Mouse (Mus musculus): ENCODE results near the gene Olfr279.
"Not testable (repeated sequence)": the region's sequence is repeated elsewhere in the genome, so short reads cannot be mapped to it uniquely, and the experiment has no call there.

Gene Olfr279

GRCm38 (mm10) chr15:98510438-98511385 lies 18.5 kb downstream of the Olfr279 start:
- in situ Hi-C loops (cut with MboI, MseI) = no loop called here

- in situ Hi-C loops (cut with MboI, MseI) = no loop called here
These were observed 19.3 kb downstream of the Olfr279 start for GRCm38 (mm10) chr15:98511386-98511928.

- in situ Hi-C loops (cut with MboI, MseI) = no loop called here
These were observed 20.0 kb downstream of the Olfr279 start for GRCm38 (mm10) chr15:98512232-98512631.

GRCm38 (mm10) chr15:98512799-98513321 lies 20.7 kb downstream of the Olfr279 start:
- in situ Hi-C loops (cut with MboI, MseI) = no loop called here

- in situ Hi-C loops (cut with MboI, MseI) = not testable (repeated sequence)
These were observed 21.5 kb downstream of the Olfr279 start for GRCm38 (mm10) chr15:98513676-98514075.

GRCm38 (mm10) chr15:98514146-98514545 lies 21.9 kb downstream of the Olfr279 start:
- in situ Hi-C loops (cut with MboI, MseI) = no loop called here

- in situ Hi-C loops (cut with MboI, MseI) = not testable (repeated sequence)
These were observed 22.6 kb downstream of the Olfr279 start for GRCm38 (mm10) chr15:98514845-98515244.

- in situ Hi-C loops (cut with MboI, MseI) = no loop called here
These were observed 25.5 kb downstream of the Olfr279 start for GRCm38 (mm10) chr15:98517380-98518355.

GRCm38 (mm10) chr15:98521245-98521644 lies 29.0 kb downstream of the Olfr279 start:
- in situ Hi-C loops (cut with MboI, MseI) = no loop called here

GRCm38 (mm10) chr15:98526057-98526456 lies 33.9 kb downstream of the Olfr279 start:
- in situ Hi-C loops (cut with MboI, MseI) = no loop called here

GRCm38 (mm10) chr15:98527056-98527771 lies 35.0 kb downstream of the Olfr279 start:
- in situ Hi-C loops (cut with MboI, MseI) = no loop called here

- in situ Hi-C loops (cut with MboI, MseI) = no loop called here
These were observed 35.9 kb downstream of the Olfr279 start for GRCm38 (mm10) chr15:98528066-98528563.

- in situ Hi-C loops (cut with MboI, MseI) = loop anchor here (10.0 kb wide), 1 partner anchor 717 kb away; no protein-coding TSS in a partner anchor
These were observed 40.1 kb downstream of the Olfr279 start for GRCm38 (mm10) chr15:98532281-98532680.

- in situ Hi-C loops (cut with MboI, MseI) = loop anchor here (10.0 kb wide), 1 partner anchor 718 kb away; no protein-coding TSS in a partner anchor
These were observed 40.9 kb downstream of the Olfr279 start for GRCm38 (mm10) chr15:98533035-98533531.

- in situ Hi-C loops (cut with MboI, MseI) = loop anchor here (10.0 kb wide), 1 partner anchor 719 kb away; no protein-coding TSS in a partner anchor
These were observed 41.9 kb downstream of the Olfr279 start, which contains the start of gene Kansl2 for GRCm38 (mm10) chr15:98533881-98534627. Gene Kansl2 (minus strand): TSS chr15:98534264.

- in situ Hi-C loops (cut with MboI, MseI) = loop anchor here (10.0 kb wide), 1 partner anchor 721 kb away; no protein-coding TSS in a partner anchor
These were observed 43.7 kb downstream of the Olfr279 start for GRCm38 (mm10) chr15:98535921-98536320.

GRCm38 (mm10) chr15:98536828-98537510 lies 44.8 kb downstream of the Olfr279 start:
- in situ Hi-C loops (cut with MboI, MseI) = loop anchor here (10.0 kb wide), 1 partner anchor 722 kb away; no protein-coding TSS in a partner anchor

GRCm38 (mm10) chr15:98537923-98538322 lies 45.7 kb downstream of the Olfr279 start:
- in situ Hi-C loops (cut with MboI, MseI) = loop anchor here (10.0 kb wide), 1 partner anchor 723 kb away; no protein-coding TSS in a partner anchor
